Mouse (Mus musculus) kidney, adult 2 months (tissue): ENCODE data around the gene Ppp1r2. TPM values are rescaled to one million over a fixed set of nuclear protein-coding genes. Genes with fewer than 3 reads are reported as not detected.

ENCODE experiments used
- DNase-seq: peaks from one replicate; pipeline ENCODE4 v3.0.0; 2021
- H3K27ac ChIP-seq: fragments of 200-500 bp; 2 replicates; pipeline ENCODE4 v1.5.1; 2012; ENCODE audit warnings: low read depth, low read length, control low read depth, inconsistent platforms; ENCODE audit not compliant: insufficient read depth
- H3K27me3 ChIP-seq: fragments of 200-500 bp; replicated peaks from 2 replicates; pipeline ENCODE4 v1.6.1; 2012; ENCODE audit warnings: mild to moderate bottlenecking, moderate library complexity, low read length, inconsistent platforms; ENCODE audit not compliant: control insufficient read depth, insufficient read depth
- H3K36me3 ChIP-seq: fragments of 200-500 bp; 2 replicates; pipeline ENCODE4 v1.6.1; 2012; ENCODE audit warnings: mild to moderate bottlenecking, moderate library complexity, low read length, inconsistent platforms; ENCODE audit not compliant: control insufficient read depth, insufficient read depth
- H3K4me1 ChIP-seq: fragments of 200-500 bp; 2 replicates; pipeline ENCODE4 v1.6.1; 2011; ENCODE audit warnings: low read length; ENCODE audit not compliant: control insufficient read depth, insufficient read depth
- H3K4me3 ChIP-seq: fragments of 200-500 bp; 2 replicates; pipeline ENCODE4 v1.5.1; 2011; ENCODE audit warnings: mild to moderate bottlenecking, low read depth, low read length, control low read depth; ENCODE audit not compliant: insufficient read depth
- CTCF ChIP-seq: fragments of 200-500 bp; conservative IDR thresholded peaks from 2 replicates; pipeline ENCODE4 v1.5.1; 2011; ENCODE audit warnings: low read depth, mild to moderate bottlenecking, control low read depth, low read length, moderate library complexity, mixed read lengths; ENCODE audit not compliant: insufficient read depth, insufficient read length
- POLR2A ChIP-seq: fragments of 200-500 bp; IDR thresholded peaks from one replicate; pipeline ENCODE4 v1.6.1; 2011; ENCODE audit warnings: low read depth, low read length, control low read depth
- WGBS: fragments of 180-500 bp; shearing (Covaris S2); methylation state at CpG from one replicate; pipeline ENCODE4 v1.1.7; 2018; 5-methylcytosine and 5-hydroxymethylcytosine counted together
- polyA plus RNA-seq: library from polyadenylated mRNA; depleted of rRNA; stranded (reverse); fragments of >200 nt; gene quantifications from 2 replicates; pipeline ENCODE4 v1.2.3, GENCODE M21; 2012

Ppp1r2 gene
- polyA plus RNA-seq, 1 experiment: 30.4 TPM

DNA sequence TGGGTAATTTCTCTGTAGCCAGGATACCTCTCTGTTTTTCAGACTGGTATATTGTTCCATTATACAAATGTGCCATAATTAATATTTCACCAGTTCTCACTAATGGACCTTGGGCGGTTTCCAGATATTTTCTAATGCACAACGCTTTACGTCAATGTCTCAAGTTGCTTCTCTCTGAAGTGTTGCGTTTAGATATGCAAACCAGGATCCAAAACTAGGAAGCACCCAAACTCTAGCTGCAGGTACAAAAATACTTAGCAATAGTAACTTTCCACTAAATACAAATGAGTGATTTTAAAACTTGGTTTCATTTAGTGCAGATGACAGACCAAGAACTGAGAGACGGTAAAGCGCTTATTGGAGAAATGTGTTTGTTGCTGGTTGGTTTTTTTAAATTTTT lies 993 bp downstream of the Ppp1r2 start:
- H3K27ac ChIP-seq: peak overlapping the region; percentile 84
- H3K36me3 ChIP-seq: no peaks in the 10 kb centered on the region
- peak; percentile 34 for DNase-seq
- no peaks in the 10 kb centered on the region for H3K27me3 ChIP-seq
- TF ChIP-seq CTCF: no peak
- no peak for TF ChIP-seq POLR2A
- peak overlapping the region; percentile 93 for H3K4me3 ChIP-seq
- H3K4me1 ChIP-seq: peaks cover 10% of the 10 kb centered on the region; the same call in 1 of the 2 replicates
- 1% methylated on average over 6 of the region's 6 CpGs for WGBS

DNA sequence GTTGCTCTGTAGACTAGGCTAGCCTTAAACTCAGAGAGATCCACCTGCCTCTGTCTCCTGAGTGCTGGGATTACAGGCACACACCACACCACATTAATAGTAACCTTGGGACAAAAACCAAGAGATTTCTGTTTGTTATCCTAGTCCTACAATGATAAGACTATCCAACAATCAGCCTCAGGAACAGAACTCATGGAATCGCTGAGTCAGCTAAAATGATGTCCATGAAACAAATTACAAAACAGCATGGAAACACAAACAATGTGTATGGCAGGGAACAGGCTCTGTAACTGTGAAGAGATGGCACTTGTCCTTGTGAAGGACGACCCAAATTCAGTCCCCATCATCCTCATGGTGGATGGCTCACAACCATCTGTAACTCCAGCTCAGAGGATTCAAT lies 8.4 kb downstream of the Ppp1r2 start:
- no peaks in the 10 kb centered on the region for H3K27me3 ChIP-seq
- DNase-seq: no peak
- no peak for TF ChIP-seq CTCF
- TF ChIP-seq POLR2A: no peak
- H3K4me3 ChIP-seq: no peak overlapping the region
- 94% methylated on average over 2 of the region's 2 CpGs for WGBS
- H3K4me1 ChIP-seq: peaks cover 6% of the 10 kb centered on the region; the same call in 1 of the 2 replicates
- H3K36me3 ChIP-seq: peaks cover 3% of the 10 kb centered on the region
- no peak overlapping the region for H3K27ac ChIP-seq

DNA sequence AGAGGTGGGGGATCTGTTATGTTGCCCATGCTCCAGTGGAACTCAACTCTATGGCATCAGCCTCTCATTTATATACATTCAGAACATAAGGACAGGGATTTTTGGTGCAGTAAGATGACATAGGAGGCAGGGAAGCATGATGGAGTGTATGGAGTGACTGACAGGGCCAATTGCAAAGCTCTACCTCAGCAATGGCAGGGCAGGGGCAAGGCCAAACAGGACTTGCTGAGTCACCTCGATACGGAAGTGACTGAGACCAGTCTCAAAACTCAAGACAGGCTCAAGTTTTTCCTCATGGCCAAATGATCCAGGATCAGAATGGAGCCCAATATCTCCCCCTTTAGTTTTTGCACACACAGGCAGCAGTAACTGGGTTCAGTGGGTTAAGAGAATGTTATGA lies 18.9 kb downstream of the Ppp1r2 start:
- no peaks in the 10 kb centered on the region; the same call in 1 of the 2 replicates for H3K27me3 ChIP-seq
- TF ChIP-seq CTCF: no peak
- no peak for TF ChIP-seq POLR2A
- no peak overlapping the region for H3K4me3 ChIP-seq
- peaks cover 2% of the 10 kb centered on the region for H3K36me3 ChIP-seq
- no peak for DNase-seq
- no peak overlapping the region for H3K27ac ChIP-seq
- no peaks in the 10 kb centered on the region for H3K4me1 ChIP-seq
- WGBS: 91% methylated on average over 2 of the region's 2 CpGs

- Histone ChIP-seq H3K27ac (no peak overlapping the region), H3K27me3 (no peaks in the 10 kb centered on the region; the same call in 1 of the 2 replicates), H3K4me1 (no peaks in the 10 kb centered on the region), H3K36me3 (peaks cover 2% of the 10 kb centered on the region), H3K4me3 (no peak overlapping the region)
- TF ChIP-seq CTCF (no peak), POLR2A (no peak)
- no peak for DNase-seq
- 77% methylated on average over 3 of the region's 3 CpGs for WGBS
Observed at GRCm38 (mm10) chr16:31255685-31256084, 19.4 kb downstream of the Ppp1r2 start.

- Histone ChIP-seq H3K36me3 (no peaks in the 10 kb centered on the region; the same call in 1 of the 2 replicates), H3K4me3 (no peak overlapping the region), H3K27me3 (no peaks in the 10 kb centered on the region; the same call in 1 of the 2 replicates), H3K4me1 (no peaks in the 10 kb centered on the region), H3K27ac (no peak overlapping the region)
- DNase-seq: no peak
- TF ChIP-seq CTCF (no peak), POLR2A (no peak)
- 75% methylated on average over 3 of the region's 3 CpGs for WGBS
Observed at GRCm38 (mm10) chr16:31249401-31249800, 25.7 kb downstream of the Ppp1r2 start.

DNA sequence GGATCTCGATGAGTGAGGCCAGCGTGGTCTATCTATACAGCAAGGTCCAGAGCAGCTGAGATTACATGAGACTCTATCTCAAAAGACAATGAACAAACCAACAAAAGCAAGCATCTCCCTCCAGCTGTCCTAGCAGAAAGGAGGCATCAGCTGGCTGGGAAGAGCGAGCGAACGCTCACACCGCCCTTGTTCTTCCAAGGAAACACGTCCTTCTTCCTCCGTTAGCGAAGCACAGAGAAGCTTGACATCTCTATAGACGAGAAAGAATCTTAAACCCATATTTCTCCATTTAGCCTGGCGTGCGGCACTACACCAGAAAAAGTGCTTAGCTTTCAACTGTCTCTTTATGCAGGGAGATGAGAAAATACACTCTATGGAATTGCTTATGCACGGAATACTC lies 26.4 kb downstream of the Ppp1r2 start:
- Histone ChIP-seq H3K4me3 (no peak overlapping the region), H3K36me3 (no peaks in the 10 kb centered on the region; the same call in 1 of the 2 replicates), H3K4me1 (no peaks in the 10 kb centered on the region), H3K27ac (no peak overlapping the region), H3K27me3 (no peaks in the 10 kb centered on the region; the same call in 1 of the 2 replicates)
- 91% methylated on average over 13 of the region's 13 CpGs for WGBS
- DNase-seq: no peak
- TF ChIP-seq CTCF: no peak
- no peak for TF ChIP-seq POLR2A

- no peak for DNase-seq
- H3K4me3 ChIP-seq: no peak overlapping the region
- no peak overlapping the region for H3K27ac ChIP-seq
- no peak for TF ChIP-seq CTCF
- no peak for TF ChIP-seq POLR2A
- WGBS: 64% methylated on average over 7 of the region's 7 CpGs
- no peaks in the 10 kb centered on the region for H3K4me1 ChIP-seq
- no peaks in the 10 kb centered on the region; the same call in 1 of the 2 replicates for H3K36me3 ChIP-seq
- H3K27me3 ChIP-seq: no peaks in the 10 kb centered on the region; the same call in 1 of the 2 replicates
Observed at GRCm38 (mm10) chr16:31247442-31247841, 27.6 kb downstream of the Ppp1r2 start.
